Mouse (Mus musculus) bone marrow macrophage, adult 2 months (primary cell): ENCODE results near the gene Fam187a.

Experiments used
- CTCF ChIP-seq: IDR thresholded peaks from 2 replicates; pipeline ENCODE4 v1.5.1; 2012; ENCODE audit warnings: low read depth, mild to moderate bottlenecking, low read length, moderate library complexity
- POLR2A ChIP-seq: IDR thresholded peaks from 2 replicates; pipeline ENCODE4 v1.6.1; 2012; ENCODE audit warnings: mild to moderate bottlenecking, low read depth, low read length, borderline replicate concordance

- TF ChIP-seq CTCF (no peak), POLR2A (no peak)
Observed at GRCm38 (mm10) chr11:102903654-102904053, 18.7 kb downstream of the Fam187a start.
